Mouse (Mus musculus): ENCODE data around the gene Meis1. TPM values are rescaled to one million over a fixed set of nuclear protein-coding genes. Genes with fewer than 3 reads are reported as not detected.

Gene Meis1
- polyA plus RNA-seq, 1 experiment from 2014 or later = 2.5 TPM

DNA sequence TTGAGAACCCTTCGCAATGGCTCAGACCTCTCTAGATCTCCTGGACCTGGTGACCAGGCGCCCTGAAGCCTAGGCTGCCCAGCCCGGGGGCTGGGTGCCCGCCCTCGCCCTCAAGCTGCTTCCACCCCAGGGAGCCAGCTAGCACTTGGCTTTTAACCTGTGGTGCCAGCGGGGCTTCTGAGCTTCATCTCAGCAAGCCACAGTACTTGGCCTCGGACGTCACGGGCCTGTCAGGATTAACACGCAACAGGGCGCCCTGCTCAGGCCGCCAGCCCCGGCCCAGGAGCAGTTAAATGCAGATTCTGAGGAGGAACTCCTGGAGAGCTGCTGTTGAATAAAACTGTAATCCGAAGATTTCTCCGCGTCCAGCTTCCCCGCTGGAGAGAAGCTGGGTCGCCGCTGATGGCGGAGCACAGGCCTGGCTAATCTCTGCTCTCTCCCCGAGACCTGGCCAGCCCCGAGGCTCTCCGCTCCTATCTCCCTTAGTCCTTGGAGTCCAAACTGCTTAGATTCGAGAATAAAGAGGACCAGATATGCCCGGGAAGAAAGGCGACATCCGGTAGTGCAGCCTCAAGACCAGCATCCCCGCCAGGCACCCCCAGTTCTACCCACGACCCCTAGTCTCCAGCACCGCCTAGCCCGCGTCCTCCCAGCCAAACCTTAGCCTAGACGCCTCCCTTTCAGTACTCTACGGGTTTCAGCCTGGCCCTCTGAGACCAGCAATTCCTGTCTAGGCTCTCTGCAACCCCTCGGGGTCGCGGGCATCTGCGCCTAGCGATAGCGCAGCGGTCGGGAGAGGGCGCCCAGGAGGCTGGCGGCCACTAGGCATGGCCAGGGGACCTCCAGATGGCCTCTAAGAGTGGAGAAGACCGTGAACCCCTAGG is 11.0 kb downstream of the Meis1 start:
- ChIA-PET POLR2A (interaction anchor here (0.6 kb wide), 1 partner anchor 61 kb away, joined by 4 read pairs; no protein-coding TSS in a partner anchor), CTCF (no interaction called here)
- no peaks in the 10 kb centered on the region for H3K27me3 ChIP-seq
- in situ Hi-C loops (cut with MboI; ENCODE audit: low pct_unique_long_range_greater_than_20kb) = no loop called here
- TF ChIP-seq CTCF (IDR thresholded peaks at IDR 0.05) = no peak
- ATAC-seq (no peak), DNase-seq (ENCODE audit: low read depth, low spot score) (no peak)

- DNase-seq (ENCODE audit: low read depth, low spot score) = no peak
Measured at GRCm38 (mm10) chr11:19007068-19007467, 11.7 kb downstream of the Meis1 start.

GRCm38 (mm10) chr11:19005913-19006693 is 12.7 kb downstream of the Meis1 start:
- no peak for TF ChIP-seq CTCF (IDR thresholded peaks at IDR 0.05)
- in situ Hi-C loops (cut with MboI; ENCODE audit: low pct_unique_long_range_greater_than_20kb) = no loop called here

More at GRCm38 (mm10) chr11:19007068-19007467, 11.7 kb downstream of the Meis1 start:
- CTCF ChIA-PET = no interaction called here
- POLR2A ChIA-PET = interaction anchor here (0.6 kb wide), 1 partner anchor 61 kb away, joined by 4 read pairs; no protein-coding TSS in a partner anchor
- in situ Hi-C loops (cut with MboI; ENCODE audit: low pct_unique_long_range_greater_than_20kb) = no loop called here
- H3K27me3 ChIP-seq = no peaks in the 10 kb centered on the region
- ATAC-seq = no peak
- no peak for TF ChIP-seq CTCF (IDR thresholded peaks at IDR 0.05)

GRCm38 (mm10) chr11:19005007-19005912 is 13.5 kb downstream of the Meis1 start:
- no peak for TF ChIP-seq CTCF (IDR thresholded peaks at IDR 0.05)
- ATAC-seq (no peak), DNase-seq (ENCODE audit: low read depth, low spot score) (no peak)
- ChIA-PET CTCF (interaction anchor here (0.7 to 0.9 kb wide), 2 partner anchors 20 to 249 kb away, joined by 3 read pairs; no protein-coding TSS in a partner anchor), POLR2A (no interaction called here)
- H3K27me3 ChIP-seq = no peaks in the 10 kb centered on the region
- in situ Hi-C loops (cut with MboI; ENCODE audit: low pct_unique_long_range_greater_than_20kb) = no loop called here

More at GRCm38 (mm10) chr11:19005913-19006693, 12.7 kb downstream of the Meis1 start:
- ChIA-PET CTCF (interaction anchor here (0.7 to 0.9 kb wide), 2 partner anchors 19 to 250 kb away, joined by 3 read pairs; no protein-coding TSS in a partner anchor), POLR2A (no interaction called here)
- no peaks in the 10 kb centered on the region for H3K27me3 ChIP-seq
- ATAC-seq (no peak), DNase-seq (ENCODE audit: low read depth, low spot score) (no peak)

GRCm38 (mm10) chr11:19003066-19003465 is 15.7 kb downstream of the Meis1 start:
- ChIA-PET POLR2A (no interaction called here), CTCF (no interaction called here)
- DNase-seq (ENCODE audit: low read depth, low spot score) = no peak
- no peak for ATAC-seq
- in situ Hi-C loops (cut with MboI; ENCODE audit: low pct_unique_long_range_greater_than_20kb) = no loop called here
- TF ChIP-seq CTCF (IDR thresholded peaks at IDR 0.05) = no peak
- no peaks in the 10 kb centered on the region for H3K27me3 ChIP-seq

GRCm38 (mm10) chr11:18996767-18997166 is 22.0 kb downstream of the Meis1 start:
- CTCF ChIA-PET = no interaction called here
- in situ Hi-C loops (cut with MboI; ENCODE audit: low pct_unique_long_range_greater_than_20kb) = no loop called here
- POLR2A ChIA-PET = no interaction called here
- TF ChIP-seq CTCF (IDR thresholded peaks at IDR 0.05) = no peak
- no peaks in the 10 kb centered on the region for H3K27me3 ChIP-seq
- DNase-seq (ENCODE audit: low read depth, low spot score) (no peak), ATAC-seq (no peak)

GRCm38 (mm10) chr11:18996289-18996688 is 22.5 kb downstream of the Meis1 start:
- no peak for ATAC-seq
- in situ Hi-C loops (cut with MboI; ENCODE audit: low pct_unique_long_range_greater_than_20kb) = no loop called here
- DNase-seq (ENCODE audit: low read depth, low spot score) = no peak
- no peaks in the 10 kb centered on the region for H3K27me3 ChIP-seq
- peak; percentile 21 for TF ChIP-seq CTCF (IDR thresholded peaks at IDR 0.05)
- POLR2A ChIA-PET = interaction anchor here (0.7 kb wide), 1 partner anchor 69 kb away, joined by 3 read pairs; no protein-coding TSS in a partner anchor
- CTCF ChIA-PET = interaction anchor here (0.9 kb wide), 1 partner anchor 13 kb away, joined by 3 read pairs; no protein-coding TSS in a partner anchor

DNA sequence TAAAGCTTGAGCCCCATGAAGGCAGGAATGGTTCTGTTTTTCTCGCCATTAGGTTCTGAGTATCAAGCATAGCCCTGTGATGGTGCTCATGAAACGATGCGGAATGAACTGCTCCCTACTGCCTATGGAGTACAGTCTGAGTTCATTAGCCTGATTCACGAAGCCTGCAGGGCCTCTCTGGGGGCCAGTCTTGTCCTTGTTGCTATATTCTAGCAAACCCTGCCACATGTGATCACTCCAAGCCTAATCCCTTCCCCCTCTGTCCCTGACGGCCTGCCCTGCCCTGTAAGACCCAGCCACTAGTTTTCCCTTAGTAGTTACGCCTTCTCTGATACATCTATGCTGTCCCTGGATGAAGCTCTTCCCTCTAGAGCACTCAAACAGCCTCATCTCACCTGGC is 26.0 kb downstream of the Meis1 start:
- ATAC-seq = no peak
- no peak for TF ChIP-seq CTCF (IDR thresholded peaks at IDR 0.05)
- DNase-seq (ENCODE audit: low read depth, low spot score) = no peak
- ChIA-PET CTCF (no interaction called here), POLR2A (no interaction called here)
- no peaks in the 10 kb centered on the region for H3K27me3 ChIP-seq
- in situ Hi-C loops (cut with MboI; ENCODE audit: low pct_unique_long_range_greater_than_20kb) = no loop called here

DNA sequence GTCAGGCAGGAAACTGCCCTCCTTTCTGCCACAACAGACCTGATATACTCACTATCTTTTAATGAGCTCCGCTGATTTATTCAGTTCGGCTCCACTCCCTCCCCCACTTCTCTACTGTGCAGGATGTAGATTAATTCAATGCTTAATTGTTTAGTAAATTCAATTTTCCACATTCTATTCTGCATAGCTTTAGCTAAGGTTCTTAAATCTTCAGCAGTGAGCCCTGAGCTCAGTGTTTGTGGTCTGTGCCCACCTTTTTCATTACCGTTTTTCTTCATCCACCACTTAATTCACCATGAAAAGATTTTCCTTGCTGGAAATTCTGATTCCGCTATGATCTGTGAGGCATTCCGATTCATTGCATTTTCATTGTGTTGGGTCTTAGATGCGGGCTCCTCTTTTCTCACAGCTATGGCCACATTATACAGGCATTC is 28.5 kb downstream of the Meis1 start:
- CTCF ChIA-PET = interaction anchor here (0.8 kb wide), 1 partner anchor 113 kb away, joined by 3 read pairs; no protein-coding TSS in a partner anchor
- ATAC-seq (no peak), DNase-seq (ENCODE audit: low read depth, low spot score) (no peak)
- H3K27me3 ChIP-seq = no peaks in the 10 kb centered on the region
- POLR2A ChIA-PET = no interaction called here
- no peak for TF ChIP-seq CTCF (IDR thresholded peaks at IDR 0.05)
- in situ Hi-C loops (cut with MboI; ENCODE audit: low pct_unique_long_range_greater_than_20kb) = no loop called here

All from Patski (cell line).